Mouse (Mus musculus) heart, adult 8-10 months (tissue): ENCODE results near the gene Scgb2b19. TPM values are rescaled to one million over a fixed set of nuclear protein-coding genes. Genes with fewer than 3 reads are reported as not detected.
"Not testable (repeated sequence)": the region's sequence is repeated elsewhere in the genome, so short reads cannot be mapped to it uniquely, and the experiment has no call there.

Source experiments
- DNase-seq: peaks from one replicate; pipeline ENCODE4 v3.0.0; 2022; ENCODE audit warnings: low spot score
- total RNA-seq, 4 experiments: library from RNA; stranded (reverse); gene quantifications; 2 replicates each; pipeline ENCODE4 v1.2.4; 2022

The Scgb2b19 gene
- total RNA-seq: not detected

GRCm38 (mm10) chr7:33280238-33280637 lies at the start of gene Scgb2b19:
Gene Scgb2b19 (minus strand): TSS chr7:33280338.
- DNase-seq: not testable (repeated sequence)

- DNase-seq: not testable (repeated sequence)
Observed at GRCm38 (mm10) chr7:33286991-33287390, 6.9 kb upstream of the Scgb2b19 start, which contains the start of gene Scgb1b19. Gene Scgb1b19 (plus strand): TSS chr7:33287291.

Other genes with a start within 250 kb of the Scgb2b19 start
- gene Scgb2b17, start 223.8 kb downstream of the Scgb2b19 start, total RNA-seq: not detected
- gene Scgb1b17, start 216.9 kb downstream of the Scgb2b19 start, total RNA-seq: not detected
- not detected for gene Scgb2b18, start 106.5 kb downstream of the Scgb2b19 start, total RNA-seq
- gene Scgb1b18, start 94.8 kb downstream of the Scgb2b19 start, total RNA-seq: not detected
- not detected for gene Scgb1b19, start 7.0 kb upstream of the Scgb2b19 start, total RNA-seq
- not detected for gene Scgb2b20, start 86.0 kb upstream of the Scgb2b19 start, total RNA-seq
- gene Scgb1b20, start 92.9 kb upstream of the Scgb2b19 start, total RNA-seq: not detected
- gene Scgb2b21, start 240.1 kb upstream of the Scgb2b19 start, total RNA-seq: not detected